Mouse (Mus musculus): Measurements from ENCODE around the gene Epc2.

- TF ChIP-seq CTCF (IDR thresholded peaks at IDR 0.05; ENCODE audit: borderline replicate concordance, insufficient read depth, low read length) (no peak), POLR2A (IDR thresholded peaks at IDR 0.05; ENCODE audit: low read depth, low read length) (no peak)
Observed at GRCm38 (mm10) chr2:49471641-49472355, 20.5 kb downstream of the Epc2 start.

All from embryonic fibroblast, embryonic 13.5 days (primary cell).